In genomic region chr8:110789571-110789970, GRCm38 (mm10) we compare ENCODE assay signal across 16 mouse cellular contexts. TPM values are rescaled to one million over a fixed set of nuclear protein-coding genes. Genes with fewer than 3 reads are reported as not detected.
DNase-seq lines count a peak whose midpoint lies in the region; ATAC-seq and TF ChIP-seq lines count a peak whose summit lies in the region.
"Had no signal": no experiment of that assay in that cellular context is flagged by ENCODE, and none has a peak within 500 bp of the region (broad histone marks: within the 10 kb centered on the region; RNA-seq: fewer than 3 reads in every experiment).

No protein-coding gene starts in this region.

- no peaks in the 10 kb centered on the region for H3K27me3 ChIP-seq in kidney, embryonic 15.5 days
- H3K27me3 ChIP-seq in neural tube, embryonic 13.5 days, result no peaks in the 10 kb centered on the region
- H3K27me3 ChIP-seq in neural tube, embryonic 15.5 days (replicated peaks), result no peaks in the 10 kb centered on the region
- H3K27me3 ChIP-seq in myocyte (ENCODE audit: control insufficient read depth, insufficient read depth, insufficient read length), result no peaks in the 10 kb centered on the region
- H3K27me3 ChIP-seq: limb, embryonic 12.5 days had no signal

- TF ChIP-seq CTCF in gastrocnemius, adult 2 months (IDR thresholded peaks at IDR 0.05), result no peak

- peak overlapping the region; percentile 5; the same call in 1 of the 2 replicates for H3K4me3 ChIP-seq in gastrocnemius, adult 2 months
- no peak overlapping the region for H3K4me3 ChIP-seq in kidney, embryonic 15.5 days (replicated peaks)
- H3K4me3 ChIP-seq in neural tube, embryonic 13.5 days, result no peak overlapping the region
- H3K4me3 ChIP-seq in neural tube, embryonic 15.5 days (replicated peaks), result no peak overlapping the region
- peak overlapping the region; percentile 25 for H3K4me3 ChIP-seq in myocyte
- H3K4me3 ChIP-seq: forebrain, embryonic 10.5 days; limb, embryonic 12.5 days had no signal

- no peak overlapping the region for H3K4me2 ChIP-seq in kidney, embryonic 15.5 days
- no peak overlapping the region for H3K4me2 ChIP-seq in neural tube, embryonic 13.5 days
- no peak overlapping the region for H3K4me2 ChIP-seq in neural tube, embryonic 15.5 days
- H3K4me2 ChIP-seq in myocyte (ENCODE audit: low read depth), result peak overlapping the region; percentile 69
- H3K4me2 ChIP-seq: hindbrain, embryonic 14.5 days; limb, embryonic 12.5 days had no signal

- H3K9ac ChIP-seq in kidney, embryonic 15.5 days, result no peak overlapping the region
- no peak overlapping the region for H3K9ac ChIP-seq in neural tube, embryonic 13.5 days
- H3K9ac ChIP-seq in neural tube, embryonic 15.5 days (replicated peaks), result no peak overlapping the region
- H3K9ac ChIP-seq: hindbrain, embryonic 14.5 days; limb, embryonic 12.5 days; liver, postnatal 0 days had no signal

- no peak overlapping the region for H3ac ChIP-seq in myocyte (ENCODE audit: control insufficient read depth, insufficient read length)

- peak; percentile 55 for DNase-seq in gastrocnemius, adult 2 months
- DNase-seq in gastrocnemius, adult 18-20 months (ENCODE audit: low spot score), result no peak
- no peak for DNase-seq in kidney, postnatal 36 days
- no peak for DNase-seq in adrenal gland, adult (ENCODE audit: inconsistent age in 2 of 2, low spot score in 1 of 2)
- DNase-seq: cerebellum, adult 9-11 months; kidney, adult 8-10 months; liver, postnatal 0 days; thymus, adult 18-20 months had no signal

- H3K79me2 ChIP-seq in myocyte (ENCODE audit: control insufficient read depth, insufficient read depth), result peaks cover 16% of the 10 kb centered on the region

- no peaks in the 10 kb centered on the region for H3K36me3 ChIP-seq in kidney, embryonic 15.5 days
- no peaks in the 10 kb centered on the region for H3K36me3 ChIP-seq in neural tube, embryonic 13.5 days
- H3K36me3 ChIP-seq in neural tube, embryonic 15.5 days, result no peaks in the 10 kb centered on the region
- H3K36me3 ChIP-seq in myocyte (ENCODE audit: control insufficient read depth, insufficient read depth), result no peaks in the 10 kb centered on the region
- H3K36me3 ChIP-seq: forebrain, embryonic 10.5 days; limb, embryonic 12.5 days had no signal

- WGBS in kidney, embryonic 15.5 days, result 46% methylated on average over 12 of the region's 12 CpGs
- 61% methylated on average over 12 of the region's 12 CpGs for WGBS in neural tube, embryonic 13.5 days
- 54% methylated on average over 12 of the region's 12 CpGs for WGBS in neural tube, embryonic 15.5 days

- intact Hi-C loops in gastrocnemius, adult 2 months (cut with DNase I), result no loop called here

- peaks cover 45% of the 10 kb centered on the region for H3K4me1 ChIP-seq in kidney, embryonic 15.5 days
- H3K4me1 ChIP-seq in neural tube, embryonic 13.5 days (replicated peaks), result no peaks in the 10 kb centered on the region
- H3K4me1 ChIP-seq in neural tube, embryonic 15.5 days, result peaks cover 13% of the 10 kb centered on the region; the same call in 1 of the 2 replicates
- H3K4me1 ChIP-seq: forebrain, embryonic 10.5 days had no signal

- no peaks in the 10 kb centered on the region for H3K9me3 ChIP-seq in kidney, embryonic 15.5 days (replicated peaks)
- H3K9me3 ChIP-seq in neural tube, embryonic 13.5 days, result no peaks in the 10 kb centered on the region
- H3K9me3 ChIP-seq in neural tube, embryonic 15.5 days (replicated peaks), result no peaks in the 10 kb centered on the region
- H3K9me3 ChIP-seq: forebrain, embryonic 10.5 days; limb, embryonic 12.5 days had no signal

- TF ChIP-seq POLR2A in myocyte (IDR thresholded peaks at IDR 0.05; ENCODE audit: insufficient read length, low read depth), result no peak

- H3K27ac ChIP-seq in gastrocnemius, adult 2 months, result peak overlapping the region; percentile 70
- H3K27ac ChIP-seq in kidney, embryonic 15.5 days, result 0 out of 2 replicates have a peak overlapping the region, but pooled peaks have one; percentile 2
- 0 out of 2 replicates have a peak overlapping the region, but pooled peaks have one; percentile 28 for H3K27ac ChIP-seq in neural tube, embryonic 13.5 days (replicated peaks)
- H3K27ac ChIP-seq in neural tube, embryonic 15.5 days (replicated peaks), result no peak overlapping the region
- H3K27ac ChIP-seq: forebrain, embryonic 10.5 days; hindbrain, embryonic 14.5 days; limb, embryonic 12.5 days had no signal

- no peak for ATAC-seq in kidney, embryonic 15.5 days (replicated peaks; ENCODE audit: low FRiP score)
- no peak for ATAC-seq in neural tube, embryonic 13.5 days (ENCODE audit: low read depth)
- no peak for ATAC-seq in neural tube, embryonic 15.5 days (ENCODE audit: low FRiP score)
- ATAC-seq: liver, postnatal 0 days had no signal

TF ChIP-seq in myocyte, 11 proteins besides CTCF, POLR2A, EP300 and RAD21:
- no peak for TF ChIP-seq MYOG (IDR thresholded peaks at IDR 0.05; ENCODE audit: control insufficient read depth in 1 of 3, insufficient read depth in 1 of 3, insufficient read length in 2 of 3, low read depth in 2 of 3)
- no peak for TF ChIP-seq POLR2AphosphoS2 (IDR thresholded peaks at IDR 0.05; ENCODE audit: insufficient read length, low read depth)
- no peak for TF ChIP-seq USF1 (IDR thresholded peaks at IDR 0.05; ENCODE audit: low read depth)
- TF ChIP-seq E2F4 (IDR thresholded peaks at IDR 0.05; ENCODE audit: insufficient read depth), result no peak
- no peak for TF ChIP-seq MAX (IDR thresholded peaks at IDR 0.05; ENCODE audit: low read depth)
- TF ChIP-seq MYOD1 (IDR thresholded peaks at IDR 0.05; ENCODE audit: control insufficient read depth in 1 of 3, insufficient read length in 2 of 3, low read depth in 2 of 3), result no peak
- no peak for TF ChIP-seq SRF (IDR thresholded peaks at IDR 0.05; ENCODE audit: control insufficient read depth, insufficient read length, low read depth)
- no peak for TF ChIP-seq CEBPB (IDR thresholded peaks at IDR 0.05; ENCODE audit: insufficient read depth, poor library complexity, severe bottlenecking)
- TF ChIP-seq TCF3 (IDR thresholded peaks at IDR 0.05; ENCODE audit: insufficient read length, low read depth), result no peak
- TF ChIP-seq TCF12 (IDR thresholded peaks at IDR 0.05; ENCODE audit: insufficient read depth, poor library complexity, severe bottlenecking), result no peak
- TF ChIP-seq REST (IDR thresholded peaks at IDR 0.05; ENCODE audit: insufficient read depth, insufficient read length), result no peak

RNA-seq across cellular contexts. Expression of gene Il34, which starts 16.2 kb away (rescaled TPM):
- total RNA-seq in gastrocnemius, adult 2 months (2021), result 1 to 10 TPM; 5.2 TPM
- total RNA-seq in gastrocnemius, adult 18-20 months (2021), result 1 to 10 TPM; 5.2 to 5.7 TPM
- 1.8 and 2.0 TPM in 2 replicates for polyA plus RNA-seq in kidney, embryonic 15.5 days (2015; fragmentation: Nextera tagmentation; extraction: Ambion mirVana)
- polyA plus RNA-seq in neural tube, embryonic 13.5 days (2015; fragmentation: Nextera tagmentation; extraction: Ambion mirVana), result 2.5 and 2.6 TPM in 2 replicates
- polyA plus RNA-seq in neural tube, embryonic 15.5 days (2015; fragmentation: Nextera tagmentation; extraction: Ambion mirVana), result 5.8 and 6.3 TPM in 2 replicates
- 13.4 TPM for polyA plus RNA-seq in myocyte (2012; fragmentation: generic; extraction: Trizol)
- total RNA-seq: megakaryocyte-erythroid progenitor cell, adult 5-6 weeks had no signal

RNA-seq across cellular contexts. Expression of gene Cog4, which starts 56.8 kb away (rescaled TPM):
- total RNA-seq in gastrocnemius, adult 2 months (2021), result 10 to 100 TPM; 60.3 to 64.2 TPM
- 10 to 100 TPM; 63.7 to 63.8 TPM for total RNA-seq in gastrocnemius, adult 18-20 months (2021)
- polyA plus RNA-seq in kidney, embryonic 15.5 days (2015; fragmentation: Nextera tagmentation; extraction: Ambion mirVana), result 77.1 and 77.3 TPM in 2 replicates
- 74.2 and 78.9 TPM in 2 replicates for polyA plus RNA-seq in neural tube, embryonic 13.5 days (2015; fragmentation: Nextera tagmentation; extraction: Ambion mirVana)
- 74.1 and 78.9 TPM in 2 replicates for polyA plus RNA-seq in neural tube, embryonic 15.5 days (2015; fragmentation: Nextera tagmentation; extraction: Ambion mirVana)
- polyA plus RNA-seq in myocyte (2012; fragmentation: generic; extraction: Trizol), result 71.6 TPM

RNA-seq across cellular contexts. Expression of gene Sf3b3, which starts 57.0 kb away (rescaled TPM):
- 10 to 100 TPM; 16.9 to 19.7 TPM for total RNA-seq in gastrocnemius, adult 2 months (2021)
- total RNA-seq in gastrocnemius, adult 18-20 months (2021), result 10 to 100 TPM; 13.2 to 16.1 TPM
- 161 and 167 TPM in 2 replicates for polyA plus RNA-seq in kidney, embryonic 15.5 days (2015; fragmentation: Nextera tagmentation; extraction: Ambion mirVana)
- 93.9 and 112 TPM in 2 replicates for polyA plus RNA-seq in neural tube, embryonic 13.5 days (2015; fragmentation: Nextera tagmentation; extraction: Ambion mirVana)
- 79.6 and 97.3 TPM in 2 replicates for polyA plus RNA-seq in neural tube, embryonic 15.5 days (2015; fragmentation: Nextera tagmentation; extraction: Ambion mirVana)
- 47.7 TPM for polyA plus RNA-seq in myocyte (2012; fragmentation: generic; extraction: Trizol)

Comparison
In these comparisons a context has a peak if more than half of its experiments do, and no peak if none do; other contexts are left out.
1. H3K4me3 ChIP-seq: peak in gastrocnemius, adult 2 months (single experiment) and myocyte (single experiment); none in kidney, embryonic 15.5 days (single experiment), neural tube, embryonic 13.5 days (single experiment) and neural tube, embryonic 15.5 days (single experiment).